Mouse (Mus musculus): ENCODE results near the gene Slc25a33. TPM values are rescaled to one million over a fixed set of nuclear protein-coding genes. Genes with fewer than 3 reads are reported as not detected.
"Not testable (repeated sequence)": the region's sequence is repeated elsewhere in the genome, so short reads cannot be mapped to it uniquely, and the experiment has no call there.

The Slc25a33 gene
- polyA plus RNA-seq, 1 experiment from 2014 or later = 31.8 TPM

DNA sequence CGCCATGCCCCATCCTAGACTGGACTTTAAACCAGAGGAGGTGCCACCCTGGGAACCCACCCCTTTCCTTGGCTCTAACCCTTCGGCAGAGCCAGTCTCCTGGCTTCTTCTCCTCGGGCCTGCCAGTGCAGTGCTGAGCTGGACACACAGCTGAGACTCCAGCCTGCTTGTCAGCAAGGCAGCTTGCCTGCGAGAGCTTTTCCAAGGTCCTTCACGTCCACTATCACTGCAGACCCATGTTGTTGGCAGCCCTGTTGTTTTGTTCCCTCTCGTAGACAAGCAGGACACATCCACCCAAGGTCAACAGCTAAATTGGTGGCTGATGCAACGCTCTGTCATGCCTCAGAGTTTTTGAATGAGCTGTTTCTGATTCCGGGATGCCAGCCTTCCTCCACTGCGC lies 3.0 kb upstream of the Slc25a33 start:
- peaks cover 4% of the 10 kb centered on the region; the same call in 1 of the 2 replicates for H3K27me3 ChIP-seq
- H3K9me3 ChIP-seq = no peaks in the 10 kb centered on the region
- WGBS = 85% methylated on average over 9 of the region's 9 CpGs
- H3K4me1 ChIP-seq (replicated peaks) = peaks cover 24% of the 10 kb centered on the region
- no peak overlapping the region for H3K4me2 ChIP-seq
- no peak overlapping the region for H3K27ac ChIP-seq (replicated peaks)
- no peak for ATAC-seq (ENCODE audit: low read depth)
- no peaks in the 10 kb centered on the region for H3K36me3 ChIP-seq
- H3K9ac ChIP-seq = no peak overlapping the region
- no peak overlapping the region for H3K4me3 ChIP-seq

DNA sequence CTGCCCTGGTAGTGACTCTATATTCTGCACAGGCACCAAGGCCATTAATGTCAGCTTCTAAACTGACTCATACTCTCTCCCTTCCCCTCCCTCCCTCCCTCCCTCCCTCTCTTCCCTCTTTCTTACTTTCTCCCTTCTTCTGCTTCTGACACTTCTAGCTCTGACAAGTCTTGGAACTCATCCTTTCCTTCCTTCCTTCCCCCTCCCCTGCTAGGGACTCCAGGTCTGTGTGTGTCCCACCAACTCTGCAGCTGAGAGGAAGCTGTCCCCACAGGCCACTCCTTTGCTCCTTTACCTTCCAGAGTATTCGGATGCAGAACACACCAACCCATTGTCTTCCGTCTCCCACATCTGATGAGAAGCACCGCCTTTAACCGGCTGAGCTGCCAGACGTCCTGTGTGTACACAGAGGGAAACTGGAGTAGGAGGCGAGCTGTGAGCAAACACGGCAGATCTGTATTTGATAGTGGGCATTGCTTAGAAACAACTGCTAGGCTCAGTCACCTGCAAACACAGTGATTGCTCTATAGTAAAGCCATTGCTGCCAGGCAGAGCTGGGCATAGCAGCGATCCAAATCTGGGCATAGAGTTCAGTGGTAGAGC lies 1.8 kb upstream of the Slc25a33 start:
- Histone ChIP-seq H3K4me2 (no peak overlapping the region), H3K27ac (replicated peaks) (no peak overlapping the region), H3K9me3 (no peaks in the 10 kb centered on the region), H3K27me3 (peaks cover 4% of the 10 kb centered on the region; the same call in 1 of the 2 replicates), H3K36me3 (no peaks in the 10 kb centered on the region), H3K9ac (0 out of 2 replicates have a peak overlapping the region, but pooled peaks have one; percentile 17), H3K4me1 (replicated peaks) (peaks cover 28% of the 10 kb centered on the region), H3K4me3 (no peak overlapping the region)
- ATAC-seq (ENCODE audit: low read depth) = no peak
- WGBS = 42% methylated on average over 8 of the region's 8 CpGs

DNA sequence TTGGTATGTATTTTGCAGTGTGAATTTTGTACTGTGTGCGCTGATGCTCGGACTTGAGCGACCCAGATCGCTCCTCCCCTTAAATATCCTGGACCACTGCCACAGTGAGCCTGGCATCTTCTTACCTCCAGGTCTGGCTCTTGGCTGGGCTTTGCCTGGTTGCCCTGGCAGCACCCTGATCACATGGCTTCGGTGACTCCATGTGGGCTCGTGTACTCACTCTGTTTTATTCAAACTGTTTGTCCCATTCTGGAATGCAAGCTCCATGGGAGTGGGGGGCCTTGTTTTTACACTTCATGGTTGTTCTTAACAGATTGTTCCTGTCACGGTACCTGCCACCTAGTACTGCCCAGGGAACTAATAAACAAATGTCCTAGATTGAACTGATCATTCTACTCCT lies 1.3 kb upstream of the Slc25a33 start:
- no peaks in the 10 kb centered on the region for H3K9me3 ChIP-seq
- H3K4me3 ChIP-seq = no peak overlapping the region
- H3K4me1 ChIP-seq (replicated peaks) = peaks cover 31% of the 10 kb centered on the region
- peaks cover 4% of the 10 kb centered on the region; the same call in 1 of the 2 replicates for H3K27me3 ChIP-seq
- no peaks in the 10 kb centered on the region for H3K36me3 ChIP-seq
- ATAC-seq (ENCODE audit: low read depth) = no peak
- no peak overlapping the region for H3K9ac ChIP-seq
- no peak overlapping the region for H3K4me2 ChIP-seq
- H3K27ac ChIP-seq (replicated peaks) = no peak overlapping the region
- WGBS = 67% methylated on average over 7 of the region's 7 CpGs

DNA sequence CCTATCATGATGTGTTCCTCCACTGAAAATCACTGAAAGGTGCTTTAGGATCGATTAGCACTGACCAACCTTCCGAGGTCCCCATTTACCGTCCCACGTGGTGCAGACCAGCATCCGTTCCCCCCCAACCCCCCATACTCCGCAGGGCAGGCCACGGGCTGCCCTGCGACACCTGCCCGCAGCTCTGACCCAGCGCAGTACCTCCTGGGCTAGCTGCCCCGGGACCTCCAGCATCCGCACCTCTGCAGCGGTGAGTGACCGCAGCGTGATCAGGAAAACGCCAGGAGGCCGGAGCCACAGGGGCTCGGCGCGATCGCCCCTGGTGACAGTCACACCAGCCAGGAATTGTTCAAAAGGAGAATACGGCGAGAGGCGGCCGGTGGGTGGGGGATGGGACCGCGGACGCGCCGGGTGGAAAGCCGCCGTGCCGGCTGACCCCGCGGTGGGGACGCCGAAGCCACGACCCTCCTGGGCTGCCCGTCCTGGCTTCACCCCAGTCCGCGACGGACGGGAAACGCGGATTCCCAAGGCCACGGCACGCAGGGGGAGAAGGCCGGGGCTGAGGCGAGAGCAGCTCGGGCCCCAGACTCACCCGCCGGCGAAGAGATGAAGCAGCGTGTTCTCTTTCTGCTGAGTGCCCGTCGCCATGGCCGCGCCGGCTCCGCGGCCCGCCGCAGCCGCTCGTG lies 526 bp downstream of the Slc25a33 start:
- Histone ChIP-seq H3K4me1 (replicated peaks) (peaks cover 31% of the 10 kb centered on the region), H3K27ac (replicated peaks) (peak overlapping the region; percentile 86), H3K27me3 (peaks cover 4% of the 10 kb centered on the region; the same call in 1 of the 2 replicates), H3K9ac (peak overlapping the region; percentile 92), H3K4me2 (peak overlapping the region; percentile 98), H3K9me3 (no peaks in the 10 kb centered on the region), H3K36me3 (no peaks in the 10 kb centered on the region), H3K4me3 (peak overlapping the region; percentile 78)
- under 1% methylated on average over 63 of the region's 65 CpGs for WGBS
- ATAC-seq (ENCODE audit: low read depth) = peak; percentile 72

DNA sequence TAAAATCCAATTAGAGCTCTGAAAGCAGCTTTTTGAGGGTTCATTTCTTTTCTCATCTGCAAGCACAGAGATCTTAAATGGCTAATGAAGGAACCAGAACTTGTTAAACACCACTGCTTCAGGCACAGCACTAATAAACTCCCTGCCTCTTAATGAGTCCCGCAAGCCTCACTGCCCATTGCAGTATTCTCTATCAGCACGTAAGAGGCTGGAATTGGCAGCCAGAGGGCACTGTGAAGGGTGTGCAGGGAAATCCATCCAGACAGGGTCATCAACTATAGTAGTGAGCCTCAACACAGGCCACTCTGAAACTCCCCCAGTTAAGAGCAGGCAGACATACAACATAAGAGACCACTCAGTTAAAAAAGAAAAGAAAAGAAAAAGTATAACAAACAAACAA lies 1.7 kb downstream of the Slc25a33 start:
- Histone ChIP-seq H3K4me3 (peak overlapping the region; percentile 78; the same call in 1 of the 2 replicates), H3K27me3 (peaks cover 4% of the 10 kb centered on the region; the same call in 1 of the 2 replicates), H3K4me1 (replicated peaks) (peaks cover 31% of the 10 kb centered on the region), H3K27ac (replicated peaks) (0 out of 2 replicates have a peak overlapping the region, but pooled peaks have one; percentile 5), H3K4me2 (peak overlapping the region; percentile 98), H3K36me3 (no peaks in the 10 kb centered on the region), H3K9me3 (no peaks in the 10 kb centered on the region), H3K9ac (peak overlapping the region; percentile 1; the same call in 1 of the 2 replicates)
- no peak for ATAC-seq (ENCODE audit: low read depth)
- WGBS = 13% methylated on average over 2 of the region's 2 CpGs

DNA sequence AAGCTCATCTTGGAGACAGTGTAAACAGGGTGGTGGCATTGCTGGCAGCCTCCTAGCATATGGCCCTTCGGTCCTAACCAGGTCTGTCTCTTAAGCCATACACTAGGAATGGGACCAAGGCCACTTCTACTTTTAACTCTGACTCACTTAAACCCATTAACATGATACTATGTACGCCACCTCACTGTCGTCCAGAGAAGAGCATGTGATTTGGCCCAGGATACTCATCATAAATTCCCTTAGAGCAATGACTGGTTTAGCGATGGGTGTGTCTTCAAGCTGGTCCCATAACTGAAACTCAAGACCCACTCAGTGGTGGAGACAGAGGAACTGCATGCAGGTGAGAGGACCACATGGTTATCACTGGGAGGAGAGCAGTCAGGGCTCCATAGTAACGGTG lies 8.9 kb downstream of the Slc25a33 start:
- H3K36me3 ChIP-seq = peaks cover 21% of the 10 kb centered on the region
- no peaks in the 10 kb centered on the region for H3K9me3 ChIP-seq
- no peak for ATAC-seq (ENCODE audit: low read depth)
- H3K9ac ChIP-seq = no peak overlapping the region
- H3K4me1 ChIP-seq (replicated peaks) = no peaks in the 10 kb centered on the region
- no peak overlapping the region for H3K4me3 ChIP-seq
- H3K27me3 ChIP-seq = no peaks in the 10 kb centered on the region
- H3K27ac ChIP-seq (replicated peaks) = no peak overlapping the region
- WGBS = 96% methylated on average over 5 of the region's 5 CpGs
- H3K4me2 ChIP-seq = no peak overlapping the region

DNA sequence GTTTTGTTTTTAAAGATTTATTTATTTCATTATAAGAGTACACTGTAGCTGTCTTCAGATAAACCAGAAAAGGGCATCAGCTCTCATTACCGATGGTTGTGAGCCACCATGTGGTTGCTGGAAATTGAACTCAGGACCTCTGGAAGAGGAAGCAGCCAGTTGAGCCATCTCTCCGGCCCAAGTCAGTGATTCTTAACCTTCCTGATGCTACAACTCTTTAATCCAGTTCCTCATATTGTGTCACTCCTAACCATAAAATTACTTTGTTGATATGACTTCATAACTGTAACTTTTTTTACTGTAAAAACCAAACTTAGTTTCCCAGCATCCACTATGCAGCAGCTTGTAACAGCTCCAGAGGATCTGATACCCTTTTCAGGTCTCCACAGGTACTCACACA lies 10.7 kb downstream of the Slc25a33 start:
- ATAC-seq (ENCODE audit: low read depth) = no peak
- Histone ChIP-seq H3K4me2 (no peak overlapping the region), H3K9ac (no peak overlapping the region), H3K9me3 (no peaks in the 10 kb centered on the region), H3K27me3 (no peaks in the 10 kb centered on the region), H3K4me3 (no peak overlapping the region), H3K36me3 (peaks cover 31% of the 10 kb centered on the region), H3K4me1 (replicated peaks) (peaks cover 6% of the 10 kb centered on the region; the same call in 1 of the 2 replicates), H3K27ac (replicated peaks) (no peak overlapping the region)
- 93% methylated on average over 2 of the region's 2 CpGs for WGBS

DNA sequence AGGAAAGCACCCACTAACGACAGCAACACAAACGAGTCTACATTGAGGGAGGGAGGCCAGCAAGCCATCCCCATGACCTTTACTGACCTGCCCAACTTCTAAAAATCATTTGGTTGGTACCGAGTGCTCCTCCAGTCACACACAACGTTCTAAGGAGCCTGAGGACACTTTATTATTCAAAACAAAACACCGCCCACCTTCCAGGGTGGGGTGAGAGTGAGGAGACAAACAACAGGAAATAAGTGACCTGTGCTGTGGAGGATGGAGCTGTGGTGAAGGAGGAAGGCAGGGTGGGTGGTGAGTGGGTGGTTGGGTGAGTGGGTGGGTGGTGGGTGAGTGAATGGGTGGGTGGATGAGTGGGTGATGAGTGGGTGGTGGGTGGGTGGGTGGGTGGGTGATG lies 14.6 kb downstream of the Slc25a33 start:
- no peaks in the 10 kb centered on the region for H3K27me3 ChIP-seq
- WGBS = 69% methylated on average over 5 of the region's 5 CpGs
- ATAC-seq (ENCODE audit: low read depth) = no peak

DNA sequence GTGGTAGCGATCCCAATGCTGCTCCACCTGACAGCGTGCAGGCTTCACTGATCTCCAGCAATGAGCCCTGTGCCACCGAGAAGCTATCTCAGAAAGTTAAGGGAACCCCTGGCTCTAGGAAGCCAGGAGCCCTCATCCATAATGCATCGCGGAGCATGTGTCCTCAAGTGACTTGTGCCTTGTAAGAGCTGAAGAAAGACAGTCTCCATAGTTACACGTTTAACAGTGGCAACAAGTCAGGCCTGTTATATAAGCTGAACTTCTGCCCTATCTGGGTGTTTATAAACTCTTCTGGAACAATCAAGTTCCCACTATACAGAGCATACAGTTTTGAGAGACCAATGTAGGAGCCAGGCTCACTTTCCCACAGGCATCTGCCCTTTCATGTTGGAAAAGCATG lies 15.7 kb downstream of the Slc25a33 start:
- no peaks in the 10 kb centered on the region for H3K9me3 ChIP-seq

More for the DNA sequence above, 14.6 kb downstream of the Slc25a33 start:
- Histone ChIP-seq H3K27ac (replicated peaks) (no peak overlapping the region), H3K4me3 (no peak overlapping the region), H3K36me3 (peaks cover 39% of the 10 kb centered on the region), H3K9ac (no peak overlapping the region), H3K9me3 (no peaks in the 10 kb centered on the region), H3K4me1 (replicated peaks) (peaks cover 8% of the 10 kb centered on the region; the same call in 1 of the 2 replicates), H3K4me2 (no peak overlapping the region)

DNA sequence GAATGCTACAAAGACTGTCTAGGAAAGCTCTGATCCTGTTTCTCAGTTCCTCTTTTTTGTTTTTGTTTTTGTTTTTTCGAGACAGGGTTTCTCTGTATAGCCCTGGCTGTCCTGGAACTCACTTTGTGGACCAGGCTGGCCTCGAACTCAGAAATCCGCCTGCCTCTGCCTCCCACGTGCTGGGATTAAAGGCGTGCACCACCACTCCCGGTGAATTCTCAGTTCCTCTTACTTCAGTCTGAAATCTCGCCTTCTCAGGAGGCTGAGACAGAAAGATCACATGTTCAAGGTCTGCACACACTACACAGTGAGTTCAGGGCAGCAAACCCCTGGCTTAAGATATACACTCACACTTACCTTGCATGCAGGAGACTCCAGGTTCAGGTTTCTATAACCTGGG lies 17.5 kb downstream of the Slc25a33 start:
- not testable (repeated sequence) for H3K9ac ChIP-seq; H3K27me3 ChIP-seq; H3K4me2 ChIP-seq; H3K9me3 ChIP-seq; H3K27ac ChIP-seq (replicated peaks); H3K4me3 ChIP-seq; ATAC-seq (ENCODE audit: low read depth)
- Histone ChIP-seq H3K4me1 (replicated peaks) (peaks cover 13% of the 10 kb centered on the region), H3K36me3 (peaks cover 37% of the 10 kb centered on the region)
- 92% methylated on average over 7 of the region's 7 CpGs for WGBS

More for the DNA sequence above, 15.7 kb downstream of the Slc25a33 start:
- ATAC-seq (ENCODE audit: low read depth) = no peak
- no peak overlapping the region for H3K27ac ChIP-seq (replicated peaks)
- peaks cover 46% of the 10 kb centered on the region for H3K36me3 ChIP-seq
- H3K4me2 ChIP-seq = no peak overlapping the region
- H3K4me3 ChIP-seq = no peak overlapping the region
- no peak overlapping the region for H3K9ac ChIP-seq
- no peaks in the 10 kb centered on the region for H3K27me3 ChIP-seq
- H3K4me1 ChIP-seq (replicated peaks) = peaks cover 8% of the 10 kb centered on the region
- WGBS = 57% methylated on average over 6 of the region's 6 CpGs

DNA sequence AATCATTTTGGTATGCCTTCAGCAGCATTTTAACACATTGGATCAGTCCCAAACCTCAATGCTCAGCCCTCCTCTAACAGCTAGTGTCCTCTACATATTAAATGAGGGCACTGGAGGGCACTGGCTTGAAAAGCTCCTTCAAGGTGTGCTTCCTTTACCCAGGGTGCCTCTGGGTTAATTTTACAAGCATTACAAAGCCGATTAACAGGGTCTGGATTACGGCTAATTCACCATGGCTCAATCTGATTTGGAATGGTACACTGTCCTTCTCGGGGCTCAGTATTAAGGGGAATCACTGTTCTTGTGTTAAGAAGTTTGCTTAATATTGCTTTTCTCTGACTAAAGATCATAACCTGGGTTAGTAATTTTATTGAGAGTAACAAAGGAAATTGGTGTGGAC lies 21.2 kb downstream of the Slc25a33 start:
- Histone ChIP-seq H3K27ac (replicated peaks) (no peak overlapping the region), H3K4me3 (no peak overlapping the region), H3K4me1 (replicated peaks) (peaks cover 4% of the 10 kb centered on the region), H3K36me3 (peaks cover 25% of the 10 kb centered on the region), H3K9ac (no peak overlapping the region), H3K27me3 (no peaks in the 10 kb centered on the region), H3K9me3 (no peaks in the 10 kb centered on the region), H3K4me2 (no peak overlapping the region)
- no peak for ATAC-seq (ENCODE audit: low read depth)
- 53% methylated on average over 3 of the region's 3 CpGs for WGBS

DNA sequence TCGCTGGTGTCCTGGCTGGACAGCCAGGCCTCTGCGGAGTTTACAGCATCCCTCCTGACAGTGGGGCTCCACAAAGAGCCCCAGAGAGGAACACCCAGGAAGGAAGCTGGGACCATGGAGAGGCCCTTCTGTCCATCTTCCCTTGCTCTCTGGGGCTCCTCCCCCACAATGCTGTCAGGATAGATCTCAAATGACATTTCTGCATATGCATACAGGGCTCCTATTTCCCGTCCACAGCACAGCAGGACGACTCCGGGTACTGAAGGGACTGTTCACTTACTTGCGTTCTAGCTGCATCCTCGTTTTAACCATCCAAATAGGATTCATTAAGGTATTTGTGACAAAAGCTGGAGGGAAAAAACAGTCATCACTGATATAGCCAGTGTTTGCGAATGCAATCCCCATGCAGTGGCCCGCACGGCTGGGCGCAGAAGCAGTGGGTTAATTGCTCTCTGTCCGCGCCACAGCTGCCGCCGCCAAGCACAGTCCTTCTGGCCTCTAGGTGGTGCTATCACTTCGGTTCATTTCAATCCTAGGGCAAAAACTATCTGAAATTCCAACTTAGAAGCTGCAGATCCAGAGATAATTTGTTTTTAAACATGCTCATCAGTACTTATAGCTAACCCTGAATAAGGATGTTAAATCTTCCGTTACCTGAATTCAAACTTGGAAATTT lies 21.8 kb downstream of the Slc25a33 start:
- Histone ChIP-seq H3K4me1 (replicated peaks) (peaks cover 4% of the 10 kb centered on the region), H3K4me3 (no peak overlapping the region), H3K27me3 (no peaks in the 10 kb centered on the region), H3K9me3 (no peaks in the 10 kb centered on the region), H3K4me2 (no peak overlapping the region), H3K9ac (0 out of 2 replicates have a peak overlapping the region, but pooled peaks have one; percentile 22), H3K36me3 (peaks cover 25% of the 10 kb centered on the region), H3K27ac (replicated peaks) (no peak overlapping the region)
- 24% methylated on average over 17 of the region's 17 CpGs for WGBS
- peak; percentile 61; the same call in 1 of the 2 replicates for ATAC-seq (ENCODE audit: low read depth)
